ENCODE assay signal across 13 mouse cellular contexts in the genomic region with DNA sequence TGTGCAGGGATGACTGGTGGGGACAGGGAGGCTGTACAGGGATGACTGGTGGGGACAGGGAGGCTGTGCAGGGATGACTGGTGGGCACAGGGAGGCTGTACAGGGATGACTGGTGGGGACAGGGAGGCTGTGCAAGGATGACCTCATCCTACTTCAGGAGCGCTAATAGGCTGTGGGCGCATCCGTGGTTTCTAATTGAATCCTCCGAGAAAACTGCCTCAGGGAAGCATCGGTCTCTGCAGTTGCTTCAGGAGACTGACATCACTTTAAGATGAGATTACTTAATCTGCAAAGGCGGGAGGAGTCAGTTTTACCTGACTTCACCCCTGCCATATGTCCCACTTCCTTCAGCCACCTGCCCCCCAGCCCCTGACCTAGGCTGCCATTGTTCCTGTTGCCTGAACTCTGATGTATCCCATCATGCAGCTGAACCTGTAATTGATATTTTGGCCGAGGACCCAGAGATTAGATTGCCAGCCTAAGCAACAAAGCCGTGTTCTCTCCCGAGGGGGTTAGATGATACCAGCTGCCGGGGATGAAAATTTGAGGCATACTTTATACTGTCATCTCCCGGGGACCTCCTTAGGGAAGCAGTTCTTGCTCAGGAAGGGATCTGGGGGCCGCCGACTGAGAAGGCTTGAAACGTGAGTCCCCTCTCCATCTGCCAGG.
DNase-seq lines count a peak whose midpoint lies in the region; ATAC-seq and TF ChIP-seq lines count a peak whose summit lies in the region.
"Had no signal": no experiment of that assay in that cellular context is flagged by ENCODE, and none has a peak within 500 bp of the region (broad histone marks: within the 10 kb centered on the region; RNA-seq: fewer than 3 reads in every experiment).

No protein-coding gene starts in this region.

- ATAC-seq in embryonic facial prominence, embryonic 11.5 days (replicated peaks; ENCODE audit: insufficient number of reproducible peaks, low FRiP score, low TSS enrichment, low read depth): peak; percentile 63; the same call in 1 of the 2 replicates
- ATAC-seq in midbrain, embryonic 13.5 days: peak; percentile 53
- ATAC-seq in intestine, embryonic 15.5 days: no peak
- ATAC-seq in intestine, postnatal 0 days: no peak

- no peak overlapping the region for H3K4me3 ChIP-seq in embryonic facial prominence, embryonic 11.5 days (ENCODE audit: low read depth, low read length)
- no peak overlapping the region for H3K4me3 ChIP-seq in hindbrain, embryonic 10.5 days
- H3K4me3 ChIP-seq in midbrain, embryonic 13.5 days (replicated peaks): no peak overlapping the region
- H3K4me3 ChIP-seq in intestine, embryonic 15.5 days (replicated peaks): no peak overlapping the region
- no peak overlapping the region for H3K4me3 ChIP-seq in layer of hippocampus, adult 2 months
- no peak overlapping the region for H3K4me3 ChIP-seq in intestine, postnatal 0 days (ENCODE audit: low read depth, low read length)

- no peak overlapping the region for H3K4me2 ChIP-seq in embryonic facial prominence, embryonic 11.5 days (ENCODE audit: low read depth, low read length)
- no peak overlapping the region for H3K4me2 ChIP-seq in midbrain, embryonic 13.5 days (replicated peaks)
- H3K4me2 ChIP-seq in intestine, embryonic 15.5 days (replicated peaks): no peak overlapping the region
- H3K4me2 ChIP-seq in intestine, postnatal 0 days (replicated peaks; ENCODE audit: low read depth): no peak overlapping the region

- WGBS in embryonic facial prominence, embryonic 11.5 days: 44% methylated on average over 14 of the region's 14 CpGs
- WGBS in hindbrain, embryonic 10.5 days: 66% methylated on average over 14 of the region's 14 CpGs
- 42% methylated on average over 14 of the region's 14 CpGs for WGBS in midbrain, embryonic 13.5 days
- WGBS in intestine, embryonic 15.5 days: 78% methylated on average over 14 of the region's 14 CpGs
- 81% methylated on average over 14 of the region's 14 CpGs for WGBS in intestine, postnatal 0 days

- TF ChIP-seq CTCF in layer of hippocampus, adult 2 months (conservative IDR thresholded peaks at IDR 0.05): no peak
- TF ChIP-seq CTCF in intestine, postnatal 0 days (IDR thresholded peaks at IDR 0.05; ENCODE audit: low read depth): no peak

- H3K9ac ChIP-seq in embryonic facial prominence, embryonic 11.5 days (replicated peaks; ENCODE audit: low read length): no peak overlapping the region
- 0 out of 2 replicates have a peak overlapping the region, but pooled peaks have one; percentile 0 for H3K9ac ChIP-seq in midbrain, embryonic 13.5 days (replicated peaks)
- no peak overlapping the region for H3K9ac ChIP-seq in intestine, embryonic 15.5 days
- no peak overlapping the region for H3K9ac ChIP-seq in intestine, postnatal 0 days (ENCODE audit: low read depth, low read length)

- H3K27ac ChIP-seq in embryonic facial prominence, embryonic 11.5 days (replicated peaks; ENCODE audit: low read depth, low read length): peak overlapping the region; percentile 67
- H3K27ac ChIP-seq in hindbrain, embryonic 10.5 days: peak overlapping the region; percentile 79
- peak overlapping the region; percentile 84 for H3K27ac ChIP-seq in midbrain, embryonic 13.5 days
- no peak overlapping the region for H3K27ac ChIP-seq in intestine, embryonic 15.5 days
- no peak overlapping the region for H3K27ac ChIP-seq in layer of hippocampus, adult 2 months
- H3K27ac ChIP-seq in intestine, postnatal 0 days (ENCODE audit: low read depth, low read length): no peak overlapping the region
- H3K27ac ChIP-seq: stomach, postnatal 0 days had no signal

- no peaks in the 10 kb centered on the region; the same call in 1 of the 2 replicates for H3K36me3 ChIP-seq in embryonic facial prominence, embryonic 11.5 days (replicated peaks; ENCODE audit: control insufficient read depth, insufficient read depth, low read depth, low read length)
- peaks cover 61% of the 10 kb centered on the region for H3K36me3 ChIP-seq in hindbrain, embryonic 10.5 days
- H3K36me3 ChIP-seq in midbrain, embryonic 13.5 days: peaks cover 15% of the 10 kb centered on the region
- H3K36me3 ChIP-seq in intestine, embryonic 15.5 days: no peaks in the 10 kb centered on the region
- H3K36me3 ChIP-seq in intestine, postnatal 0 days (ENCODE audit: control insufficient read depth, insufficient read depth): no peaks in the 10 kb centered on the region

- H3K4me1 ChIP-seq in embryonic facial prominence, embryonic 11.5 days (ENCODE audit: control insufficient read depth, insufficient read depth, low read length): peaks cover 2% of the 10 kb centered on the region
- peaks cover 40% of the 10 kb centered on the region for H3K4me1 ChIP-seq in hindbrain, embryonic 10.5 days (replicated peaks)
- peaks cover 59% of the 10 kb centered on the region for H3K4me1 ChIP-seq in midbrain, embryonic 13.5 days (replicated peaks)
- no peaks in the 10 kb centered on the region for H3K4me1 ChIP-seq in intestine, embryonic 15.5 days (replicated peaks)
- no peaks in the 10 kb centered on the region for H3K4me1 ChIP-seq in intestine, postnatal 0 days (replicated peaks; ENCODE audit: control insufficient read depth, insufficient read depth, low read length)

- peak; percentile 35 for DNase-seq in brain, adult 2 months (ENCODE audit: low read depth, low spot score)
- DNase-seq in embryonic facial prominence, embryonic 11.5 days (ENCODE audit: low spot score): peak; percentile 54
- DNase-seq in hindbrain, embryonic 10.5 days (ENCODE audit: low spot score): peak; percentile 29
- DNase-seq in spleen, adult 12 weeks (ENCODE audit: low spot score): no peak
- DNase-seq in layer of hippocampus, adult 2 months (ENCODE audit: low spot score in 2 of 2): no peak
- DNase-seq: adrenal gland, postnatal 25 days; cerebellum, adult 2 months; kidney, postnatal 36 days; right cerebral cortex, postnatal 14 days had no signal

- no peaks in the 10 kb centered on the region for H3K27me3 ChIP-seq in embryonic facial prominence, embryonic 11.5 days (ENCODE audit: control insufficient read depth, insufficient read depth, low read length)
- H3K27me3 ChIP-seq in hindbrain, embryonic 10.5 days (ENCODE audit: insufficient read depth, poor library complexity, severe bottlenecking): no peaks in the 10 kb centered on the region
- H3K27me3 ChIP-seq in midbrain, embryonic 13.5 days: no peaks in the 10 kb centered on the region
- H3K27me3 ChIP-seq in intestine, embryonic 15.5 days (replicated peaks): no peaks in the 10 kb centered on the region
- H3K27me3 ChIP-seq in intestine, postnatal 0 days (replicated peaks; ENCODE audit: control insufficient read depth, insufficient read depth, low read length): no peaks in the 10 kb centered on the region

- no peaks in the 10 kb centered on the region for H3K9me3 ChIP-seq in embryonic facial prominence, embryonic 11.5 days (replicated peaks; ENCODE audit: control insufficient read depth, low read length)
- peaks cover 7% of the 10 kb centered on the region for H3K9me3 ChIP-seq in hindbrain, embryonic 10.5 days
- 0 out of 2 replicates have a peak, but pooled peaks cover 3% of the 10 kb centered on the region for H3K9me3 ChIP-seq in midbrain, embryonic 13.5 days
- H3K9me3 ChIP-seq in intestine, embryonic 15.5 days: no peaks in the 10 kb centered on the region
- H3K9me3 ChIP-seq in intestine, postnatal 0 days (ENCODE audit: control insufficient read depth): no peaks in the 10 kb centered on the region

Comparison
In these comparisons a context has a peak if more than half of its experiments do, and no peak if none do; other contexts are left out.
1. DNase-seq: peak in brain, adult 2 months (single experiment), embryonic facial prominence, embryonic 11.5 days (single experiment) and hindbrain, embryonic 10.5 days (single experiment); none in spleen, adult 12 weeks (single experiment) and layer of hippocampus, adult 2 months (0 of 2).
2. ATAC-seq: peak in embryonic facial prominence, embryonic 11.5 days (single experiment) and midbrain, embryonic 13.5 days (single experiment); none in intestine, embryonic 15.5 days (single experiment) and intestine, postnatal 0 days (single experiment).
3. H3K27ac ChIP-seq: peak in embryonic facial prominence, embryonic 11.5 days (single experiment), hindbrain, embryonic 10.5 days (single experiment) and midbrain, embryonic 13.5 days (single experiment); none in intestine, embryonic 15.5 days (single experiment), layer of hippocampus, adult 2 months (single experiment) and intestine, postnatal 0 days (single experiment).